Mouse (Mus musculus) heart, postnatal 14 days (tissue): ENCODE data around the gene Fndc3b. TPM values are rescaled to one million over a fixed set of nuclear protein-coding genes. Genes with fewer than 3 reads are reported as not detected.

Experiments used
- DNase-seq, 2 experiments: peaks; one replicate each; pipeline ENCODE4 v3.0.0; 2021 to 2022
- intact Hi-C: fragments of 180-260 bp; cut with DNase I; formaldehyde crosslinking; loops from one replicate; pipeline ENCODE4 v1.15.1; 2025
- total RNA-seq, 2 experiments: library from RNA; stranded (reverse); gene quantifications; 2 replicates each; pipeline ENCODE4 v1.2.3; 2021

The Fndc3b gene
- total RNA-seq, 2 experiments from 2014 or later = 73.2 to 79.0 TPM

DNA sequence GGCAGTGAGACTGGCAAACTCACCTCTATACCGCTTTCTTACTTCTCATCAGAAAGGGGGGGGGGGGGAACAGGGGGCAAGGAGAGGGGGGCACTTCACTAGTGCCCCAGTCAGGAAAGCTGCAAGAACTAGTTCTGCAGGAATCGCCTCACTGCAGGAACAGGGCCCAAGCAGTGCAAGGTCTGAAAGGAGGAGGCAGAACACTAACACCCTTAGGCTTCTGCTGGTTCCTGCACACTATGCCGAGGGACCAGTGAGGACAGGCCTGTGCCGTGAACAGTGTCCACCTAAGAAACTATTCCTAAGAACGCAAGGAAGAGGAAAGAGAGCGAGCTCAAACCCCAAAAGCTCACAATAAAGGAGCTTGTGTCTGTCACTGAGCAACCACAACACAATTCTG is 26.0 kb downstream of the Fndc3b start:
- intact Hi-C loops = no loop called here
- no peak for DNase-seq

DNA sequence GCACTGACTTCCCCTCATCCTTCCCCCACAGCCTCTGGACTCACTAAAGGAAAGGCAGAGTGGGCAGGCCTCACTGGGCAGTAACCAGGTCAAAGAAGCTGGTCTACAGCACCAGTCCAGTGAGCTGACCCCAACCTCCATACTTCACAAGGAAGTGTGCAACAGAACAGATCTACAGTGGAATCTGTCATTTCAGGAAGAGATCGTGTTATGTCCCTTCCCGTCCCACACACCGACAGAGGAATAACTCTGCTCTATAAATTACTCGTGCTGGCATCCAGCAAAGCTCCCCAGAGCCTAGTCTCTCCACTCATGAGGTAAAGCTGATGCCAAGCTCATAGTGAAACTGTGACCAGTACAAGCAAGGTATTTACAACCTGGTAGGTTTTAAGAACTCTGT is 27.7 kb downstream of the Fndc3b start:
- DNase-seq = no peak
- intact Hi-C loops = no loop called here

DNA sequence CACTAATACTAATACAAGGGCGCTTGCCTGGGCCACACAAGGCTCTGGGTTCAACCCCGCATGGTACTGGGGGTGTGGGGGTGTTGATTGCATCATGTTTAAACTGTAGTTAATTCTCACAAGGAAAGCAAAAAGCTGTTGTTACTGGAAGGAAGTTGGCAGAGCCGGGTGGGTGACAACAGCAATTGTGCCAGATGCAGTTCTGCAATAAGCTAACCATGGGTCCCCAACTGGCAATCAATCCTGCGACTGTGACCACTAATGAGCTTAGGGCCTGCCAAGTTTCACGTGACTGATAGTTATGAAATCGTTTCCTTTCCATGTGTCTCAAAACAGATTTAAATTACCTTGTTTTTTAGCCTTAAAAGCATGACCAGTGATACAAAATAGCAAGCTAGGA is 33.5 kb downstream of the Fndc3b start:
- DNase-seq = no peak
- intact Hi-C loops = no loop called here

DNA sequence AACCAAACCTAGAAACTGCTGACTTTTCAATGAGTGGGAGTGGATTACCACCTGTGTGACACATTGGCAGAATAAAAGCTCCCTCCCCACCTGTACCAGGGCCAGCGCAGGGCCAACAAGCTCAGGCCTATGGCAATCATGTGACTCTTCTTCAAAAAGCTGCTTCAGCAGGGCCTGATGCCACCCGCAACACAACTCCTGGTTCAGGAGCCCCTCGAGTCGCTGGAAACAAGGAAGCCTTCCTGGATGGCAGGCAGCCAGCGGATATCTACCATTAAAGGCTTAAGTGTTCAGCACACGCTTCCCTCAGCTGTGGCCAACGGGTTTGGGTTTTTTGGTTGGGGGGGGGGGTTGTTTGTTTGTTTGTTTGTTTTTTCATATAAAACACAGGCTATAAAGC is 37.4 kb downstream of the Fndc3b start:
- peak in 1 of 2 experiments; percentile 46 for DNase-seq
- intact Hi-C loops = loop anchor here (5.0 kb wide), 1 partner anchor 34 kb away; no protein-coding TSS in a partner anchor

DNA sequence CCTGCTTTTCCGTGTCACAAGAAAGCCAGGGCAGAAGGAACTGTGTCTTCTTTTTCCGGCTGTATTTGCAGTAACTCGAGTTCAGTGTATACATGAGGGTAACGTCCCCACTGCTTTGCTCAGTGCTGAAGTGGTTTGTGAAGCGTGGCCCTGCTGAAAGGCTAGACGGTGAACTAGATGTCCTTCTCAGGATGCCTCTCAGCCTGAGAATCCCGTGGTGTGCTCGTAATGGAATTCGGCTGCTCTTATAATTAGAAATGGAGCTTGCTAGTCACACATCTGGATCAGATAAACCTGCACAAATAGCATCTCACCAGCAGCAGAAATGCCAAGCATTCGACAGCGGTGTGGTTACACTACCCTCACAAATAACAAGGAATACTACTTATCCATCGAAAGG is 40.7 kb downstream of the Fndc3b start:
- intact Hi-C loops = loop anchor here (5.0 kb wide), 1 partner anchor 37 kb away; no protein-coding TSS in a partner anchor
- DNase-seq = no peak

DNA sequence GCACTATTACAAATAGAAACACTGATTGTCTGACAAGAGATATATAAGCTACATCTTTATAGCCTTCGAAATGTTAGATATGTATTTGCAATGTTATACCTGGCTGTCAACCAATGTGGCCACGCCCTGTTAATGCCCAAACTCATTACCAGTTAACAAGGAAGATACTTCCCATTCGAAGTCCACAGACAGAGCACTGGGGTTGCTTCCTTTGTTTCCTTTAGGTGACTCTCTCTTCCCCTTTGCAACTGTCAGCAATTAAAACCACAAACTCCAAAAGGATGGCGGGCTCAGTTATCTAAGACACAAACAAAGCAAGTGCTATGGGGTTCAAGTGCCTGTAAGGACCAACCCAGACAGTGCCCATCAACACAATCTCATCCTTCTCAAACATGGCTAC is 43.8 kb downstream of the Fndc3b start:
- no peak for DNase-seq
- intact Hi-C loops = no loop called here

DNA sequence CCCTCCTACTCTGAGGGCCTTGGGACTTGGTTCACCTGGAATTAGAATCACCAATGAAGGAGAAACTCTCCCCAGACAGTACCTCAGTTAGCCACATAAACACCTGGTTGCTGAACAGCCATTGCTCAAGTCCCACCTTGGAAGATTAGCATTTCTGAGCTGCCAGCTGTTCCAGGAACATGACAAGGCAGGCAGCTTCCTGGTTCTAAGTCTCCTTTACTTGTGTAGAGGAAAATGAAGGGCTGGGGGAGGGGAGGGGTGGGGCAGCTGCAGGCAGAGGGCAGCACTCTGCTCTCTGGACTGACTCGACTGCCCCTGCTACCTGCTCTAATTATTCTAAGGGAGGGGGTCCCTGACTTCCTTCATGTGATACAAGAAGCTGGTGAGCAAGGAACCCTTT is 45.8 kb downstream of the Fndc3b start:
- intact Hi-C loops = no loop called here
- no peak for DNase-seq

DNA sequence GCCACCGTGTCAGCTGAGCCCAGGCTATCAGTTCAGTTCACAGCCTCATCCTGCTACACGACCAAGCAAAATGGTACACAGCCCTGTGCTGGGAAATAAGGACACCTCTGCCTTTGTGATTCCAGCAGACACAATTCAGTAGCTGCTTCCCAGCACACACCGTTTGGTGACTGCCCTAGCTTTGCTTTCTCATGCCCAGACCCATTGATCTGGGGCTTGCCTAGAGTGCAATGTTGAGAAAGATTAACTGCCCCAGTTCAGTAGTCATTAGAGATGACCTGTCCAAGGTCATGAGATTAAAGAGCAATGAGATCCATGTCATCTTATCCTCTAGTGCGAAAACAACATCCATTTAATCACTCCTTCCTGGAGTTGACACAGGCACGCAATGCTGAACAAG is 47.9 kb downstream of the Fndc3b start:
- no peak for DNase-seq
- intact Hi-C loops = no loop called here

DNA sequence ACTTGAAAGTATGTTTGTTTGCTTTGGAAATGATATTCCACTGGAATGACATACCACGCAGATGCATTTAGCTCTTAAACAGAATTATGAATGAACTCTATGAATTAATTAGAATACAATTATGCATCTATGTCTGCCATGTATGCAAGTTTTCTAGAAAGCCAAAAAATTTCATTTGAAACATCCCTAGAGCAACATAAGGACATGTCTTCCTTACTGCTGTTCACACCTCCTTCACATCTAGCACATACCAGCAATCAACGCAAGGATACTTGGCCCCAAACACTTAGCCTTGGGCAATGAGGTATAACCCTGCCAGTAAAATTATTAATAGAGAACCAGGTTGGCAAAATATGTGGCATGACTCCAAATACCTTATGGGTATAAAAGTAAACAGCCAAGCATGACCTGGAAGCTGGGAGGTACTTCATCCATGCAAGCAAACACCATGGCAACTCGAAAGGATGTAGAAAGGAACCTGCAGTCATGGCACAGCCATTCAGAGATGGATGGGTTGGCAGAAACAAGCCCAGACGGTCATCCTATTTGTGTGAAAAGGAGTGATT is 52.8 kb downstream of the Fndc3b start:
- DNase-seq = no peak
- intact Hi-C loops = loop anchor here (10.0 kb wide), 1 partner anchor 47 kb away; no protein-coding TSS in a partner anchor

DNA sequence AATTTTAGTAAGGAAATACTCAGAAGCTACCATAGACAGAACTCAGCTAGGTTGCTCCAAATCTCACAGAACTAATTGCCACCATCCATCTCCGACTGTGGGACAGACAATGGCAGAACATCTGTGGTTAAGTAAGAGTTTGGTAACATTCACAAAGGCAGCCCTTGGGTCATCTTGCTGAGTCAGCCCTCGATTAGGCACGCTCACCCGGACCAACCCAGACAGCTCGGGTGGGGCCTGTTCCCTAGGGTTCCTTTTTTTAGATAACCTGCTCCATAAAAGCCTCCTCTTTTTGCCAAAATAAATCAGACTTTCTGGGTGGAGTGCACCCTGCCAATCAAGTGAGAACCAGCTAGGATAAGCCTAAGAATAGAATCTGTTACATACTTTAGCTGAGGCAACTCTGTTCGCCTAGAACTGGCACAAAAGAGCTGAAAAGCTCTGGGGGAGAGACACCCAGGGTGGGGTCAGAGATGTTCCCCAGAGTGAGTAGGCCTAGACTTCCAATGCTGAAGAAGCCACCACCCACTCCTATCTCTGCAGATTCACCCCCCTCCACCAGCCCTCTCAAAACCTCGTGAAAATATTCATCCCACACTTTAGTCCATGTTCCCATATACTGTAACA is 54.2 kb downstream of the Fndc3b start:
- intact Hi-C loops = loop anchor here (10.0 kb wide), 1 partner anchor 48 kb away; no protein-coding TSS in a partner anchor
- peak; percentile 49 to 56 for DNase-seq

DNA sequence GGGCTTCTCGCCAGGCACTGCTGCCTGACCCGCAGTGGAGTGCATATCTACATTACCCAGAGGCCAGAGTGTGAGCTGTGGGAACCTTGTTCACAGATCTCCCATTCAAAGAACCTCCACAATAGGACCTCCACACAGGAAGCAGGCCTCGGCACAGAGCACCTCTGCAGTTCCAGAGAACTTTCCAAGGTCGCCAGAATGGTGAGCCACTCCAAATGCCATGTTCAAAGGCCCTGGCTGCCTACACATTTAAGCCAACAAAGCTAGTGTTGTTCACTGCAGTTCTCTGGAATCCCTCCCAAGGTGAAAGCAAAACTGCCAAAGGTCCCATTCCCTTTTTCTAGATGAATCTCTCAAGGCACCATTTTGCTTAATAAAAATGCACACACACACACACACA is 55.4 kb downstream of the Fndc3b start:
- DNase-seq = peak in 1 of 2 experiments; percentile 31
- intact Hi-C loops = loop anchor here (10.0 kb wide), 1 partner anchor 49 kb away; no protein-coding TSS in a partner anchor

DNA sequence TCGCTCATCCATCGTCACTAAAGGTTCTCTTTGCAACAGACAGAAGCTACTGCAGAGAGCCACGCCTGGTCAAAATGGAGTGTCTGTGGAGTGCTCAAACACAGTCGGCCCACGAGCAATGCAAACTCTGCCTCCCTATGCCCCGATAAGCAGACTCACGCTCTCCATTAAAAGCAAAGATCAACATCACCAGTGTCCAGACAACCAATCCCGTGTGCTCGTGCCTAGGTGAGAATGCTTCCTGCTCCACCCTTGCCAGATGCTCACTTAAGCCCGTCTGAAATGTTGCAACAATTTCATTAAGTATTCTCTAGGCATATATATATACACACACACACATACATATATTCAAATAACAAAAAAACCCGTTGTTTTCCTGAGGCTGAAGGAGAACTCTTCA is 56.1 kb downstream of the Fndc3b start:
- intact Hi-C loops = loop anchor here (10.0 kb wide), 1 partner anchor 50 kb away; no protein-coding TSS in a partner anchor
- DNase-seq = no peak

DNA sequence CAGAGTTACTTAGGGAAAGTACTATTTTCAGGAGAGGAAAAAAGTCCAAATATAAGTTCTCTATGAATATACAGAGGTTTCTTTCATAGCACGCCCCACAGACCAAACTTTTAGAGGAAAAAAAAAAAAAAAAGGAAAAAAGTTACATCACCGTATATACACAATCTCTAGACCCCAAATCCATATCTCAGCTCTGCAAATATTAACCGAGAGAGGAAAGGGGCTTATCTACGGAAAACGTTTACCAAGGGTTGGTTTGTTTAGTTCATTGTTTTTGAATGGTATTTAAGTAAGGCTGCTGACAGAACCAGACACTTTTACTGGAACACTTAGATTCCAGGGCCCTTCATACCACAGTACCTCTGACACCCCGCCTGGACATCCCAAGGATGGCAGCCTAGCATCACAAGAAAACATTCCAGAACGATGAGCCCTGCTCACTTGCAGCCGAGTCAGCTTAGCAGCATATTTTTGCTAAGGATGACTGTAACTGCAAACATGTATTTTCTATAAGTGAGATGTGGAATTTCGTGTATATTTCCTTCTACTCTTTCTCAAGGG is 58.6 kb downstream of the Fndc3b start:
- intact Hi-C loops = loop anchor here (10.0 kb wide), 1 partner anchor 52 kb away; no protein-coding TSS in a partner anchor
- no peak for DNase-seq

DNA sequence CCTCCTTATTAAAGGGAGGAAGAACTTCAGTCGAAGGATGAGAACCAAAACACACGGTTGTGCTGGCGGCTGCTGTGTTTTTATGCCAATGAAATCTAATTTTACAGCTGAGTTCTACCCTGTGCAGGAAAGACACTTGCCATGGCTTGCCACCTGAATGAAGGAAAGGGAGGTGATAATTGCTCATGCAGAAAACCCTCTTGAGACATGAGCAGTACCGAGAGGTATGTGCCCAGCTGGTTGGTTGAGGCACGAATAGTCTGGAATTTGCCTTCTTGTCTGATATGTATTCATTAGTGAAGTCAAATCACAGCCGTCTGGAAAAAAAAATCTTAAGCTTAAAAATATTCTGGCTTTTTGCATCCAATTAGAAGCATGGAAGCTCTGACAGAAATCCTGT is 59.4 kb downstream of the Fndc3b start:
- intact Hi-C loops = loop anchor here (10.0 kb wide), 1 partner anchor 53 kb away; no protein-coding TSS in a partner anchor
- no peak for DNase-seq

DNA sequence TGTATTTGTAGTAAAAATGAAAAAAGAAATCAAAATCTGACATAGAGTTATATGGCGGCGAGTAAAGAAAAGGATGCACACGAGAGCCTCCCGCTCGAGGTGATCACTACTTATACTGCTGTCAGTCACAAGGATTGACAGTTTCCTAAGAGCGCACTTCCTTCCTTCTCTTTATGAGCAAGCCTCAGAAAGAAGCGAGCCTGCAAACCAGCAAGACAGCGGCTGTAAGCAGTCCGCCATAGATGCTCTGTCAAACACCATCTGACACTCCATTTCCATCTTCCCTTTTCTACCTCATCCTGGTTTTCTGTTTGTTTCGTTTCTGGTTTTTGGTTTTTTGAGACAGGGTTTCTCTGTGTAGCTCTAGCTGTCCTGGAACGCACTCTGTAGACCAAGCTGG is 61.0 kb downstream of the Fndc3b start:
- no peak for DNase-seq
- intact Hi-C loops = loop anchor here (10.0 kb wide), 1 partner anchor 55 kb away; no protein-coding TSS in a partner anchor

DNA sequence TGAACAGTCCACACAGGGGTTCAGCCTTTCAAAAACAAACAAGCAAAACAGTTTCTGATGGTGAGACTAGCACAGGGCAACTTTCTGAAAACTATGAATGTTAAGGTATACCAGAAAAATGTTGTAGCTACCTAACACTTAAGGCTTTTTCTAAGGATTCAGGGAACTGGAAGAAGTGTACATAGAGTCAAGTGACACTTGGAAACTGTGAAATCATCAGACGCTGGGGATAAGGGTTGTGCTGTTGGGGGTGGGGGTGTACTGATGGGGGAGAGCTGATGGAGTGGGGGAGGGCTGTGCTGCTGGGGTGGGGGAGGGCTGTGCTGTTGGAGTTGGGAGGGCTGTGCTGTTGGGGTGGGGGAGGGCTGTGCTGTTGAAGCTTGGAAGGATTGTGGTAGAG is 61.8 kb downstream of the Fndc3b start:
- no peak for DNase-seq
- intact Hi-C loops = no loop called here

DNA sequence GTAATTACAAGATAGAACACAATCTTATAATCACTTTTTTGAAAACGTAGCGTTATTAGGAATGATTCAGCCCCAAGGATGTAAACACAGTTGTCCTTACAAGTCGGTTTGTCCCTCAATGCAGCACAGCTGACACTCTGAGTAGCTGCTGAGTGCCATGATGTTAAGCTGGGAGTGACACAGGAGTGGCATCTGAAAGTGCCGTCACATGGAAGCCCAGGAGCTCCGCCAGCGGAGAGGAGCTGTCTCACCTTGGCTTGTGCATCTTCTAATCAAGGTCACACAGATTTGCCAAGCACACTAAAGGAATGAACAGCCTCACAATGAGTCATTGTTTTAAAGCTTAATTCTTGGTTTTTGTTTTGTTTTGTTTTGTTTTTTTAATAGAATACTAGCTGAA is 68.7 kb downstream of the Fndc3b start:
- intact Hi-C loops = no loop called here
- DNase-seq = peak; percentile 47 to 57

DNA sequence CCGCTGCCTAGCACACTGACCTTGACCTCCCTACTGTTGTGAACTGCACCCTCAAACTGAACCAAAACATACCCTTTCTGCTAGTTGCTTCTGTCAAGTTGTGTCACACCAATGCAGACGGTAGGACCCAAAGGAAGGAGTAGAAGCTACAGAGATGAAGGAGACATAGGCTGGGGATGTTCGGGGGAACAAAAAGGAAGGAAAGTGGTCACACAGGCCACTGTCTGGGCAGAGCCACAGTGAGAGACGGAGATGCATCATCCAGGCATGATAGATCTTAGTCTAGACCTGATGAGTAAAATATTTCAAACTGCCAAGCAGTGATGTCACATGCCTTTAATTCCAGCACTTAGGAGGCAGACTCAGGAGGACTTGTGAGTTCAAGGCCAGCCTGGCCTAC is 71.4 kb downstream of the Fndc3b start:
- intact Hi-C loops = no loop called here
- DNase-seq = no peak

DNA sequence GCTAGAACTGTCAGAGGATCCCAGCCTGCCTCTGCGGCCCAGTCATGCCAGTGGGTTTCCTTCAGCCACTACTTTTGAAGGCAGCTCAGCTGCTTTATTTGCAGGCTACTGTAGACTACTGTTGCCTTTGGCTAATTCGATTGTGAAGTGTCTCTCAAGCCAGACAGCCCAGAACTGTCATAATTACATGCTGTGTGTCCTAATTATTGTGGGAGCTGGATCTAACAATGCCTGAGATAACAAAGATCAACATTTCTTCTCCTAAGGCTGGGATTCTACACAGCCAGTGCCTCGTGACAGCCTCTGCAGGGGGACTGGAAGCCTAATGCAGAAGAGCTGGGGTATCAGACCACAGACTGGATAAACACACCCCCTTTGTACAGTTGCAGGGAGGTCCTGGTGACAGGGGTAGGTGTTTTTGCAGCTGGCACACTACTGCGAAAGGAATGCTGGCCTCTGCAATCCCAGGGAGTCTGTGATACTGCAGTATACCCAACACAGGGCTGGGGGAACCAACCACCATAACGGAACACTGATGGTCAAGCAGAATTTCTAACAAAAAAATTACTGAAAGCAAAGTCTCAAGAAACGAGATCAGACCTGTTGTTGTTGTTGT is 74.0 kb downstream of the Fndc3b start:
- DNase-seq = no peak
- intact Hi-C loops = no loop called here

DNA sequence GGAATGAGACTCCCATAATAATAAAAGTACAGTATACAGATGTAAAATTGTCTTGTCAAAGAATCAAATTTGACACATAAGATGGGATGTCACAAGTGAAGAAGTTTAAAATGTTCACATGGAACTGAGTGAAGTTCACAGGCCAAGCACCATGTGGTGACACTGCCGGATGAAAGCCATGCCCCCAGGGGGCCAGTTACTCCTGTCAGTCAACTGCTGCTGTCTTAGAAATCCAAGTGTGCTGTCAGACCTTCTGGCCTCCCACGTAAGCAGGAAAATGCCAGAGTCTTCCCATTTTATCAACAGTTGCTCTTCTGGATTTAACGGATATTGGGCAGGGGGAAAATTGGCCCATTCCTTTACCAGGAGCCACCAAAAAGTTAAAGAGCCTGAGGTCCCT is 75.3 kb downstream of the Fndc3b start:
- DNase-seq = no peak
- intact Hi-C loops = no loop called here

DNA sequence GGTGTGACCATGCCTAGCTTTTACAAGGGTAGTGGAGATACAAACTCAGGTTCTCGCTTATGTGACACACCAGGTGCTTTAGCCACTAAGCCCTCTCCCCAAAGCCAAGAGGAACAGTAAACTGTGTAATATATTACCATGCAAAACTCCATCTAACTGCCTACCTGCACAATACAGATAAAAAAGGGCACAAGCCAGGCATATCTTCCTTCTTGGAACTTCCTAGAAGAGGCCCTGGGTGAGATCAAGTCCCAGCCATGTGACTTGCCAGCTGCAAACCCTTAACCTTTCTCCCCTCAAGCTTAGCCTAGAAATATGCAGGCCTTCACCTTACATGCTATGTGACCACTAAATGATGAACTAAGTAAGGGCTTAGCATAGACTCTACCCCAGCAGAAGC is 78.2 kb downstream of the Fndc3b start:
- DNase-seq = no peak
- intact Hi-C loops = loop anchor here (5.0 kb wide), 2 partner anchors 74 to 229 kb away; no protein-coding TSS in a partner anchor
